In the genomic region with DNA sequence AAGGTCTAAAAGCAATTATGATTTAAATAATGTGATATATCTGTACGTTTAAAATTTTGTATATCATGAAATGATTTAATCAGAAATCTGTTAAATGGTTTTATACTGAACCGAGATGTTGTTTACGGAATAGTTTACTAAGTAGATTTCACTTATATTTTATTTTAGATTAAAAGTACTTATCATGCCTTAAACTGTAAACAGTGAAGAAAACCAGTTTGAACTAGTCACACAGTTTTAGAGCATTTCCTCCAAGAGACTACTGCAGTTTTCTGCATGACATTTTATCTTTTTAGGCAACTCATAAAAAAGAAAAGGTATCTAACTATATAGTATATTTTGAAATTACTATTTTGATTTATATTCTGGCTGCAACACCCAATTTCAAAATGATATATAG, we compare ENCODE assay signal across 10 mouse cellular contexts. TPM values are rescaled to one million over a fixed set of nuclear protein-coding genes. Genes with fewer than 3 reads are reported as not detected.
DNase-seq lines count a peak whose midpoint lies in the region; ATAC-seq and TF ChIP-seq lines count a peak whose summit lies in the region.
"Had no signal": no experiment of that assay in that cellular context is flagged by ENCODE, and none has a peak within 500 bp of the region (broad histone marks: within the 10 kb centered on the region; RNA-seq: fewer than 3 reads in every experiment).

No protein-coding gene starts in this region.

- no peak for TF ChIP-seq POLR2A in liver, adult 2 months (IDR thresholded peaks at IDR 0.05; ENCODE audit: extremely low read depth, insufficient read depth, low read length)

- H3K4me2 ChIP-seq in liver, embryonic 11.5 days, result no peak overlapping the region
- peak overlapping the region; percentile 59; the same call in 1 of the 2 replicates for H3K4me2 ChIP-seq in embryonic facial prominence, embryonic 13.5 days

- ATAC-seq in liver, embryonic 11.5 days (replicated peaks; ENCODE audit: low FRiP score), result no peak
- no peak for ATAC-seq in embryonic facial prominence, embryonic 13.5 days (ENCODE audit: insufficient number of reproducible peaks, insufficient read depth, low FRiP score, low TSS enrichment, low read depth)

- H3K27ac ChIP-seq in heart, embryonic 10.5 days, result peak overlapping the region; percentile 92
- no peak overlapping the region for H3K27ac ChIP-seq in liver, adult 2 months (replicated peaks; ENCODE audit: insufficient read depth, low read depth, low read length)
- no peak overlapping the region for H3K27ac ChIP-seq in liver, embryonic 11.5 days (ENCODE audit: low read depth, low read length)
- H3K27ac ChIP-seq in embryonic facial prominence, embryonic 13.5 days, result no peak overlapping the region

- no peak for TF ChIP-seq CTCF in liver, adult 2 months (IDR thresholded peaks at IDR 0.05; ENCODE audit: low read depth, low read length)
- TF ChIP-seq CTCF in C2C12 (IDR thresholded peaks at IDR 0.05; ENCODE audit: control insufficient read depth, insufficient read depth, insufficient read length), result no peak

- H3K36me3 ChIP-seq in heart, embryonic 10.5 days, result peaks cover 7% of the 10 kb centered on the region
- peaks cover 3% of the 10 kb centered on the region; the same call in 1 of the 2 replicates for H3K36me3 ChIP-seq in liver, adult 2 months (ENCODE audit: control insufficient read depth, insufficient read depth, low read length)
- no peaks in the 10 kb centered on the region for H3K36me3 ChIP-seq in liver, embryonic 11.5 days (ENCODE audit: control insufficient read depth, insufficient read depth, low read length)
- H3K36me3 ChIP-seq in C2C12 (ENCODE audit: control insufficient read depth, insufficient read depth), result peaks cover 6% of the 10 kb centered on the region
- H3K36me3 ChIP-seq in embryonic facial prominence, embryonic 13.5 days, result peaks cover 6% of the 10 kb centered on the region
- H3K36me3 ChIP-seq: neural tube, embryonic 15.5 days had no signal

- no peaks in the 10 kb centered on the region for H3K27me3 ChIP-seq in heart, embryonic 10.5 days (ENCODE audit: insufficient read depth, poor library complexity, severe bottlenecking)
- H3K27me3 ChIP-seq in liver, adult 2 months (ENCODE audit: control insufficient read depth, insufficient read depth, low read length), result no peaks in the 10 kb centered on the region
- H3K27me3 ChIP-seq in liver, embryonic 11.5 days (replicated peaks; ENCODE audit: control insufficient read depth, insufficient read depth, low read length), result no peaks in the 10 kb centered on the region
- no peaks in the 10 kb centered on the region for H3K27me3 ChIP-seq in C2C12 (ENCODE audit: control insufficient read depth, insufficient read depth, insufficient read length)
- H3K27me3 ChIP-seq in embryonic facial prominence, embryonic 13.5 days, result no peaks in the 10 kb centered on the region
- H3K27me3 ChIP-seq: neural tube, embryonic 15.5 days had no signal

- H3ac ChIP-seq in C2C12 (ENCODE audit: control insufficient read depth, insufficient read length, low read depth), result no peak overlapping the region

- H3K4me3 ChIP-seq in heart, embryonic 10.5 days, result peak overlapping the region; percentile 67
- peak overlapping the region; percentile 70; the same call in 1 of the 2 replicates for H3K4me3 ChIP-seq in liver, adult 2 months (ENCODE audit: insufficient read depth, low read depth, low read length)
- no peak overlapping the region for H3K4me3 ChIP-seq in liver, embryonic 11.5 days (ENCODE audit: low read depth, low read length)
- peak overlapping the region; percentile 61 for H3K4me3 ChIP-seq in C2C12 (ENCODE audit: insufficient read depth, poor library complexity, severe bottlenecking)
- no peak overlapping the region; the same call in 1 of the 2 replicates for H3K4me3 ChIP-seq in embryonic facial prominence, embryonic 13.5 days

- intact Hi-C loops in heart, postnatal 10 days (cut with DNase I), result loop anchor here (5.0 kb wide), 1 partner anchor 123 kb away; no protein-coding TSS in a partner anchor

- H3K79me2 ChIP-seq in liver, adult 2 months (ENCODE audit: control insufficient read depth, insufficient read depth, low read length), result no peaks in the 10 kb centered on the region
- H3K79me2 ChIP-seq in C2C12 (ENCODE audit: control insufficient read depth, insufficient read depth), result peaks cover 37% of the 10 kb centered on the region

- peaks cover 10% of the 10 kb centered on the region for H3K4me1 ChIP-seq in heart, embryonic 10.5 days
- H3K4me1 ChIP-seq in liver, adult 2 months (ENCODE audit: control insufficient read depth, insufficient read depth, low read length), result peaks cover 2% of the 10 kb centered on the region
- peaks cover 5% of the 10 kb centered on the region for H3K4me1 ChIP-seq in liver, embryonic 11.5 days (replicated peaks; ENCODE audit: control insufficient read depth, insufficient read depth, low read length)
- H3K4me1 ChIP-seq in embryonic facial prominence, embryonic 13.5 days, result peaks cover 9% of the 10 kb centered on the region

- 48% methylated on average over 3 of the region's 3 CpGs for WGBS in heart, embryonic 10.5 days
- WGBS in liver, adult 2 months, result 10% methylated on average over 3 of the region's 3 CpGs
- 49% methylated on average over 3 of the region's 3 CpGs for WGBS in liver, embryonic 11.5 days
- WGBS in embryonic facial prominence, embryonic 13.5 days, result 41% methylated on average over 3 of the region's 3 CpGs

- H3K9ac ChIP-seq in liver, adult 2 months (ENCODE audit: low read depth, low read length), result no peak overlapping the region
- no peak overlapping the region for H3K9ac ChIP-seq in liver, embryonic 11.5 days (ENCODE audit: low read depth, low read length)
- H3K9ac ChIP-seq in embryonic facial prominence, embryonic 13.5 days, result no peak overlapping the region

- peaks cover 26% of the 10 kb centered on the region for H3K79me3 ChIP-seq in C2C12 (ENCODE audit: low read depth)

- H3K9me3 ChIP-seq in heart, embryonic 10.5 days, result no peaks in the 10 kb centered on the region
- no peaks in the 10 kb centered on the region for H3K9me3 ChIP-seq in liver, embryonic 11.5 days (ENCODE audit: control insufficient read depth, low read length)
- H3K9me3 ChIP-seq in embryonic facial prominence, embryonic 13.5 days, result no peaks in the 10 kb centered on the region
- H3K9me3 ChIP-seq: neural tube, embryonic 15.5 days had no signal

- DNase-seq in heart, embryonic 10.5 days (ENCODE audit: low spot score), result no peak
- no peak for DNase-seq in heart, postnatal 10 days
- peak; percentile 33 for DNase-seq in liver, adult 2 months (ENCODE audit: extremely low read depth, low read depth, low spot score)
- no peak for DNase-seq in liver, embryonic 11.5 days (ENCODE audit: low spot score)
- no peak for DNase-seq in cerebellum, adult 18-20 months
- DNase-seq in B cell, adult 2 months, result no peak
- DNase-seq: left cerebral cortex, postnatal 4 days had no signal

TF ChIP-seq in C2C12, 6 proteins besides CTCF, POLR2A, EP300 and RAD21:
- TF ChIP-seq MYOD1 (IDR thresholded peaks at IDR 0.05; ENCODE audit: control insufficient read depth, insufficient read length, low read depth) (no peak), FOSL1 (IDR thresholded peaks at IDR 0.05; ENCODE audit: insufficient read depth, low read length, poor library complexity, severe bottlenecking) (no peak), USF1 (IDR thresholded peaks at IDR 0.05; ENCODE audit: low read depth) (no peak), CEBPB (IDR thresholded peaks at IDR 0.05; ENCODE audit: low read depth) (no peak), MAX (IDR thresholded peaks at IDR 0.05) (no peak), MYOG (IDR thresholded peaks at IDR 0.05; ENCODE audit: control insufficient read depth, extremely low read depth, insufficient read length) (no peak)

RNA-seq across cellular contexts. Expression of gene Lpar6, which starts 2.2 kb away (rescaled TPM):
- 8.2 and 11.2 TPM in 2 replicates for polyA plus RNA-seq in heart, embryonic 10.5 days (2016; fragmentation: Nextera tagmentation; extraction: Ambion mirVana)
- 1 to 10 TPM; 4.8 TPM for total RNA-seq in heart, postnatal 10 days (2021)
- 11.2 and 12.4 TPM in 2 replicates for total RNA-seq in liver, adult 2 months (2014; rRNA removed)
- polyA plus RNA-seq in liver, adult 2 months (2012; rRNA removed), result 2.7 and 3.1 TPM in 2 replicates
- 9.3 and 9.8 TPM in 2 replicates for polyA plus RNA-seq in liver, embryonic 11.5 days (2014; fragmentation: Nextera tagmentation; extraction: Ambion mirVana)
- polyA plus RNA-seq in C2C12 (2012; fragmentation: generic; extraction: Trizol), result 1.0 TPM
- 15.5 and 16.9 TPM in 2 replicates for polyA plus RNA-seq in embryonic facial prominence, embryonic 13.5 days (2015; fragmentation: Nextera tagmentation; extraction: Ambion mirVana)

Comparison
In these comparisons a context has a peak if more than half of its experiments do, and no peak if none do; other contexts are left out.
1. H3K4me3 ChIP-seq: peak in heart, embryonic 10.5 days (single experiment), liver, adult 2 months (single experiment) and C2C12 (single experiment); none in liver, embryonic 11.5 days (single experiment) and embryonic facial prominence, embryonic 13.5 days (single experiment).